Mouse (Mus musculus) activated CD4-positive, CD25-positive, alpha-beta regulatory T cell, adult 4 months (primary cell): ENCODE measurements around the gene Ferd3l. TPM values are rescaled to one million over a fixed set of nuclear protein-coding genes. Genes with fewer than 3 reads are reported as not detected.

Experiments used
- ATAC-seq: one replicate; pipeline ENCODE4 v1.8.0; 2017
- polyA plus RNA-seq, 2 experiments: library from polyadenylated mRNA; unstranded; fragments of 100-300 nt; shearing (Covaris generic); gene quantifications; one replicate each; pipeline ENCODE4 v1.2.1; 2017

Ferd3l gene
- polyA plus RNA-seq, 2 experiments from 2014 or later = not detected

DNA sequence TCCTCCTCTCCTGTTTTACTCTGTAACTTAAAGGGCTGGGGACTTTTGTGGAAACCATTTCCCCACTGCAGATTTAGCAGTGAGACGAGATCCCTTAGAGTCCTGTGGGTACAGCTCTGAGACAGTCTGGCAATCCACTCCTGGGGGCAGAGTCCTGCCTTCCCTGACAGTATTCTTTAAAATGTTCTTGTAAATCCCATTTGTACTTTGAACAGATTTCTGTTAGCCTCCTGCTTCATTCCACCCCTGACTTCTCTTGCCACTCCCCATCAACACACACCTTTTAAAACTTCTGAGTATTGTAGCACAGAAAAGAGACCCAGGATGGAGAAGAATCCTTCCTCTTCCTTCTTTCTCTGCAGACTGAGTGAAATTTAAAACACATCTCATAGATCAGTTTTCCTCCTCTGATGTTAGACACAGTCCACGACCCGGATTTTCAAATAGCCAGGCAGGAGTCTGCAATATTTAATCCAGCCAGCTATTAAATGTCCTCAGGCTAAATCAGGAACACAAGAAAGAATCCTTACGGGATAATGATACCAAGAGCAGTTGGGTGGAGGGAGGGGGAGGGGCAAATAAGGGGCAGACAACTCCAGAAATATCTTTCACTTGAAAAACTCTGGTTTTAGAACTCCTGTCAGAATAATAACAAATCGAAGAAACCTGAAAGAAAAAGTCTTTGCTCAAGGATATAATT, 37.6 kb downstream of the Ferd3l start:
- no peak for ATAC-seq

DNA sequence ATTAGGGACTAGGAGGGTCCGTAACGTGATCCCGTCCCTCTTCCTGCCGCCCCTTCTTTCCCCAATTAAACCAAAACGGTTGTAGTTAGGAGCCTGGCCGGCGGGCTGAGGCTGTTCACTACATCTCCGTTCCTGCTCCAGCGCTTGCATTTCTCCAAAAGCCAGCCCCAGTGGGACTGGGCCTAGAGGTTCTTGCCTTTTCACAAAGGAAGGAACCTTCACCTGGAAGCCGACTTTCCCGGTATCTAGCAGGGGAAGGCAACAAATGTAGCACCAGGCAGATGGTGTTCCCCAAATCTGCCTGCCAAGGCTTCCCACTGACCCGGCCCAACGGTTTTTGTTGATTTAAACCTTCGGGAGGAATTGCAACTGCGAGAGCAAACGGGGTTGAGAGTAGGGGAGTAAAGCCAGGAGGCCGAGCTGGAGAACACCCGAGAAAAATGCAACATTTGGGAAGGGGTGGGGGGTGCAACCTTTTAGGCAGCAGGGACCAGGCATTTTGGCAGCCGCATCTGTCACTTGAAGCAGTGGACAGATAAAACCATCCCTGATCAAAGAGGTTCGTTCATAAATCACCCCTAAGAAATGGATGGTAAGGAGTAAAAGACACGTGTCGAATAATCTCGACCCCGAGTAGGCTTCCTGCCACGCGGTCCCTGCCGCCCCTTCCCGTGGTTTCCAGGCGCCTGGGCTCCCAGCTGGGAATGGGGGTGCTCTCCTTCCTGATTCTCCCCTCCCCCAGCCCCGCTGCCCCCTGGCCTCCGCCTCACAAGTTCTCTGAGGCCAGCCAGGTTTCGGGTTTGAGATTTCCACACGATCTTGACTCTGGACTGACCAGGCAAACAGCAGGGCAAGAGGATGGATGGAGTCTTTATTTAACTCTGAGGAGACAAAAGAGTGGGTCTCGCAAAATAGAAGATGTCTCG, 38.5 kb downstream of the Ferd3l start:
- ATAC-seq = no peak

DNA sequence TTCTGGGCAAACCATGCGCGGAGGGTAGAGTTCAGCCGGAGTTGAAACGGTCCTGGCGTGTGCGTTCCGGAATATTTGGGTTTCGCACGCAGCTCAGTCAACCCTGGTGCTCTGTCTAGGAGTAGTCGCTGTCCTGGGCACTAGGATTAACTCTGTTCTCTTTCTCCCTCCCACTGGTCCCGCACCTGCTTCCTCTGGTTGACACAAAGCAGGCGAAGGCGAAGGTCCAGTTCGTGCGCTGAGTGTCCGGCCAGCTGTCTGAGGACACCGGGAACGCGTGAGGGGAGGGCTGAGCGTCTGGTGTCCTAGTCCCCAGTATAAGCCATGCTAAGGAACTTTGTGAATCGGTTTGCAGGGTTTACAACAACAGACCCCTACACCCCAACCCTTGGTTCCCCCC, 39.3 kb downstream of the Ferd3l start:
- no peak for ATAC-seq

DNA sequence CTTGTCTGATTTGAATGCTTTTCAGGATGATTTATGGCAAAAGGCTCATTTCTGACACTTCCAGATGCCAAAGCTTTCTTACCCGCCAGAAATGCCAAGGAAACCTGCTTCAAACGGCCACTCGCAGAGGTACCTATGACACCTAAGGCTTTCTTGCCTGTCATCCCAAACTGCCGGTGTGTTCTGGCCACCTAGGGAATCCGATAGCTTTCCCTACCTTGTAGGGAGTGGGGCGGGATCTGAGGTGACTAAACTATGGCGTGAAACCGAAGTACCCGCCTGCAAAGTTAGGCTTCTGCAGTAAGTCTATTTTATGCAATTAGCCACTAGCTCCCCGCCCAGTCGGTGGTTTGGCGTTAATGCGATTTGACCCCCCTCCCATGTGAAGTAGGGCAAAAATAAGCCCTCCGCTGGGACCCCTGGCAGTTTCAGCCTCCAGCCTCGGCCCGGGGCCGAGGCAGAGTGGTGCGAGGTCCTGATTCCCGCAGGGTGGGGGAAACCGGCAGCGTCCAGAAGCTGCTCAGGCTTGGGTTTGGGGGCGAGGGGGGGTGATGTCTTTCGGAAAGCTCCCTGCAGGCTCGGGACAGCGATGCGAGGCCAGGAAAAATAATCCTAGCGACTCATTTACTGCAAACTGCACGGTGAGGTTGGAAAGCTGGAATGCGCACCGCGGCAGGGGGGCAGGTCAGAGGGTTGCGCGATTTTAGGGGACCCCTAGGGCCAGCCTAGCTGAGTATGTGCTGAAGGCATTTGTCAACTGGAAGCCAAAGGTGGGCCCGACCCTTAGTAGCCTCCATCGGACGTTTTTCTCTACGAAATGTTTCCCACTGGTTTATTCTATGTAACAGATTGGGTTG, 40.0 kb downstream of the Ferd3l start:
- ATAC-seq = no peak

DNA sequence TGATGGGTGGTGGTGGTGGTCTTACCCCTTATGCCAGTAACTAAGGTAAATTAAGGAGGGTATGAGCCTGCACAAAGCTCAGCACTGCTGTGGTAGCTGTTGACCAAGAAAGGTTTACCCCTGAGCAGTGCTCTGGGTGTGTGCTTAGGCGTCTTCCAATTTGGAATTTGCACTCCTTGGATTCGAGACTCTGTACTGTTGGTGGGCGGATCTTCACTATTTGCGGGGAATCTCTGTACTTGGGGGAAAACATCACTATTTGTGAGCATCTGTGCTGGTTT, 40.6 kb downstream of the Ferd3l start:
- no peak for ATAC-seq

Other genes with a start within 250 kb of the Ferd3l start
- not detected for gene Twist1, start 29.2 kb downstream of the Ferd3l start, polyA plus RNA-seq